In the genomic region with DNA sequence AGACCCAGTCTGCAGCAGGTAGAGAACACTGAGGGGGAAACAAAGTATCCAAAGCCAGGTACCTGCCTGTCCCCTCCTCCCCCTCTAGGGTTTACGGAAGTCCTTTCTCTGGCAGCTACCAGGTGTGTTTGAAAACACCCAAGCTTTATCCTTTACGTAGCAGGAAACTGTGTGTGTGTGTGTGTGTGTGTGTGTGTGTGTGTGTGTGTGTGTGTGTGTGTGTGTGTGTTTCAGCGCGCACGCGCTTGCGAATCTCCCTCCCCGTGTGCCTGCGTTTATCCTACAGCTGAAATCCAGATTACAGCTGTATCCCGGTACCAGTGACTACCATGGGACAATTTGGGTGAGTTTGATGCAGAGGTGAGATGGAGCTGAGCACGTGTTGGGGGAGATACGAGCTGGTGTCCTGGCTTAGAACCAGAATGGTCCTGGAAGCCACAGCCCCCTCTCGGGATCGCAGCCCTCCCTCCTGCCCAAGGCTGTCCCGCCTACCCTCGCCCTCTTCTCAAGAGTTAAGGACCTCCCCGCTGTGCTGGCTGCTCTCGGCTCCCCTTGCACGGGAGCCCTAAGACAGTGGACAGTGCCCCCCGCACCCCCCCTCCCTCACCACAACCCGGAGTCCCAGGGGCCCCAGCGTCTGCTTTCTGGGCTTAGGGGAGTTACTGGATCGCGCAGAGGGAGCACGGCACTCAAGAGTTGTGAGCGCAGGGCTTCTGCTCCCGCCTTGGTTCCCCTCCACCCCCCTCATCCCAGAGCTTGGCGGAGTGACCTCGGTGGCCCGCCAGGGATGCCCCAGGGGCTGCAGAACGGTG, we compare ENCODE assay signal across 8 mouse cellular contexts.
DNase-seq lines count a peak whose midpoint lies in the region; ATAC-seq and TF ChIP-seq lines count a peak whose summit lies in the region.

No protein-coding gene starts in this region.

- H3K9me3 ChIP-seq in kidney, postnatal 0 days (replicated peaks; ENCODE audit: low read length), result no peaks in the 10 kb centered on the region
- no peaks in the 10 kb centered on the region for H3K9me3 ChIP-seq in midbrain, embryonic 14.5 days (ENCODE audit: control insufficient read depth, low read length)

- H3K9ac ChIP-seq in kidney, postnatal 0 days (ENCODE audit: low read depth, low read length), result peak overlapping the region; percentile 55
- H3K9ac ChIP-seq in midbrain, embryonic 14.5 days (replicated peaks; ENCODE audit: low read length), result no peak overlapping the region; the same call in 1 of the 2 replicates

- peak overlapping the region; percentile 86 for H3K4me2 ChIP-seq in kidney, postnatal 0 days (ENCODE audit: low read length)
- H3K4me2 ChIP-seq in midbrain, embryonic 14.5 days (ENCODE audit: low read length), result peak overlapping the region; percentile 57

- peaks cover 2% of the 10 kb centered on the region; the same call in 1 of the 2 replicates for H3K27me3 ChIP-seq in kidney, postnatal 0 days (ENCODE audit: insufficient read depth, low read length)
- H3K27me3 ChIP-seq in midbrain, embryonic 14.5 days (ENCODE audit: control insufficient read depth, insufficient read depth, low read length), result no peaks in the 10 kb centered on the region

- H3K27ac ChIP-seq in kidney, postnatal 0 days, result no peak overlapping the region; the same call in 1 of the 2 replicates
- no peak overlapping the region for H3K27ac ChIP-seq in midbrain, embryonic 14.5 days (replicated peaks; ENCODE audit: low read depth, low read length)

- no peaks in the 10 kb centered on the region for H3K36me3 ChIP-seq in kidney, postnatal 0 days (ENCODE audit: insufficient read depth, low read length)
- H3K36me3 ChIP-seq in midbrain, embryonic 14.5 days (ENCODE audit: control insufficient read depth, insufficient read depth, low read length), result no peaks in the 10 kb centered on the region

- peak overlapping the region; percentile 41 for H3K4me3 ChIP-seq in kidney, postnatal 0 days (replicated peaks; ENCODE audit: low read depth, low read length)
- peak overlapping the region; percentile 29 for H3K4me3 ChIP-seq in midbrain, embryonic 14.5 days (replicated peaks; ENCODE audit: low read depth, low read length)

- H3K4me1 ChIP-seq in kidney, postnatal 0 days (replicated peaks; ENCODE audit: insufficient read depth, low read length), result peaks cover 3% of the 10 kb centered on the region; the same call in 1 of the 2 replicates
- peaks cover 18% of the 10 kb centered on the region; the same call in 1 of the 2 replicates for H3K4me1 ChIP-seq in midbrain, embryonic 14.5 days (ENCODE audit: control insufficient read depth, insufficient read depth, low read length)

- WGBS in kidney, postnatal 0 days, result 4% methylated on average over 31 of the region's 31 CpGs
- WGBS in midbrain, embryonic 14.5 days, result 2% methylated on average over 31 of the region's 31 CpGs

- DNase-seq in kidney, postnatal 0 days (ENCODE audit: low spot score), result no peak
- DNase-seq in kidney, adult 18-20 months, result no peak
- peak; percentile 59 for DNase-seq in embryo, embryonic 11 days
- peak; percentile 5 for DNase-seq in induced T-regulatory cell, adult 2 months (ENCODE audit: low read depth)
- DNase-seq in midbrain, embryonic 14.5 days, result peak; percentile 53
- DNase-seq in right cerebral cortex, postnatal 4 days, result no peak
- DNase-seq in spleen, adult 18-20 months, result no peak
- no peak for DNase-seq in gastrocnemius, adult 8-10 months (ENCODE audit: low spot score in 2 of 2)

- peak; percentile 45 for ATAC-seq in kidney, postnatal 0 days (replicated peaks; ENCODE audit: low FRiP score, low read depth)
- peak; percentile 49 for ATAC-seq in midbrain, embryonic 14.5 days (ENCODE audit: low FRiP score, low TSS enrichment)

- no peak for TF ChIP-seq CTCF in kidney, postnatal 0 days (IDR thresholded peaks at IDR 0.05; ENCODE audit: low read depth)

Comparison
In these comparisons a context has a peak if more than half of its experiments do, and no peak if none do; other contexts are left out.
1. DNase-seq: peak in embryo, embryonic 11 days (single experiment), induced T-regulatory cell, adult 2 months (single experiment) and midbrain, embryonic 14.5 days (single experiment); none in kidney, postnatal 0 days (single experiment), kidney, adult 18-20 months (single experiment), right cerebral cortex, postnatal 4 days (single experiment), spleen, adult 18-20 months (0 of 2) and gastrocnemius, adult 8-10 months (0 of 2).